Mouse (Mus musculus): ENCODE results near the gene Tcf23.

Gene Tcf23

GRCm38 (mm10) chr5:30968416-30968815 lies at the start of gene Tcf23:
Gene Tcf23, plus strand, starts transcription at chr5:30968662.
- DNase-seq: no peak

GRCm38 (mm10) chr5:30918691-30919090 lies 49.8 kb upstream of the Tcf23 start:
- DNase-seq: no peak

GRCm38 (mm10) chr5:30919831-30920614 lies 48.4 kb upstream of the Tcf23 start:
- no peak for DNase-seq

- no peak for DNase-seq
Observed at GRCm38 (mm10) chr5:30920621-30921020, 47.8 kb upstream of the Tcf23 start.

GRCm38 (mm10) chr5:30921256-30922033 lies 47.0 kb upstream of the Tcf23 start, which contains the start of gene Khk:
Gene Khk, plus strand, starts transcription at chr5:30921431.
- peak; percentile 96 for DNase-seq

- DNase-seq: no peak
Observed at GRCm38 (mm10) chr5:30922581-30923041, 45.9 kb upstream of the Tcf23 start.

- no peak for DNase-seq
Observed at GRCm38 (mm10) chr5:30923119-30923518, 45.3 kb upstream of the Tcf23 start.

GRCm38 (mm10) chr5:30924614-30925013 lies 43.8 kb upstream of the Tcf23 start:
- no peak for DNase-seq

- DNase-seq: no peak
Observed at GRCm38 (mm10) chr5:30925217-30925616, 43.2 kb upstream of the Tcf23 start.

GRCm38 (mm10) chr5:30926073-30926472 lies 42.4 kb upstream of the Tcf23 start:
- no peak for DNase-seq

GRCm38 (mm10) chr5:30927945-30928529 lies 40.4 kb upstream of the Tcf23 start:
- no peak for DNase-seq

- DNase-seq: peak; percentile 60
Observed at GRCm38 (mm10) chr5:30930121-30930520, 38.3 kb upstream of the Tcf23 start.

GRCm38 (mm10) chr5:30930846-30931245 lies 37.6 kb upstream of the Tcf23 start:
- DNase-seq: no peak

GRCm38 (mm10) chr5:30931378-30931777 lies 37.1 kb upstream of the Tcf23 start:
- DNase-seq: no peak

- no peak for DNase-seq
Observed at GRCm38 (mm10) chr5:30933705-30934104, 34.8 kb upstream of the Tcf23 start.

- no peak for DNase-seq
Observed at GRCm38 (mm10) chr5:30934725-30935461, 33.6 kb upstream of the Tcf23 start.

- peak; percentile 65 for DNase-seq
Observed at GRCm38 (mm10) chr5:30943004-30943403, 25.5 kb upstream of the Tcf23 start.

GRCm38 (mm10) chr5:30944344-30944743 lies 24.1 kb upstream of the Tcf23 start:
- no peak for DNase-seq

- peak; percentile 46 for DNase-seq
Observed at GRCm38 (mm10) chr5:30944956-30945781, 23.3 kb upstream of the Tcf23 start, which contains the start of gene Cgref1. Gene Cgref1, minus strand, starts transcription at chr5:30945591.

- no peak for DNase-seq
Observed at GRCm38 (mm10) chr5:30948620-30949019, 19.8 kb upstream of the Tcf23 start.

- peak; percentile 97 for DNase-seq
Observed at GRCm38 (mm10) chr5:30949654-30950326, 18.7 kb upstream of the Tcf23 start.

Measured in thymus, postnatal 14 days (tissue).